Mouse (Mus musculus) adrenal gland, postnatal 0 days (tissue): ENCODE results near the gene Ifna15. TPM values are rescaled to one million over a fixed set of nuclear protein-coding genes. Genes with fewer than 3 reads are reported as not detected.

Source experiments
- polyA plus RNA-seq: library from polyadenylated mRNA; unstranded; fragments of >200 nt; fragmentation: Nextera tagmentation; extraction: Ambion mirVana; gene quantifications from 2 replicates; pipeline ENCODE4 v1.2.1, GENCODE M21; 2015

The Ifna15 gene
- polyA plus RNA-seq, result not detected in 2 replicates

DNA sequence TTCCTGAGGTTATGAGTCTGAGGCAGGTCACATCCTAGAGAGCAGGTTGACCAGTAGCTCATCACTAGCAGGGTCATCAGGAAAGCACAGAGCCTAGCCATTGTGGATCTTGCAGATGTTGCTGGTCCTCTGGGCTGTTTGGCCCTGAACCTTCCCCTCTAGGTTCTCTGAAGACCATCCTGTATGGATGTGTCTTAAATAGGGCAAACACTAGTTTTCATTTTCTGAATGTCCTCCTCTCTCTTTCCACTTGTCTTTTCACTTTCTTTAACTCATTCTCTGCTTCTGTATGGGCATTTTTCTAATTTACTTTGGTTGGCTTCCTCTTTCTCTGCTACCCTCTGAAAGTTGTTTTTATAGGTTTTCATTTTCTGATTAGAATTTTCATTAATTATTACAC is at the start of gene Ifna15:
Gene Ifna15, minus strand, starts transcription at position 101 of the 400 bp plus-strand sequence.

DNA sequence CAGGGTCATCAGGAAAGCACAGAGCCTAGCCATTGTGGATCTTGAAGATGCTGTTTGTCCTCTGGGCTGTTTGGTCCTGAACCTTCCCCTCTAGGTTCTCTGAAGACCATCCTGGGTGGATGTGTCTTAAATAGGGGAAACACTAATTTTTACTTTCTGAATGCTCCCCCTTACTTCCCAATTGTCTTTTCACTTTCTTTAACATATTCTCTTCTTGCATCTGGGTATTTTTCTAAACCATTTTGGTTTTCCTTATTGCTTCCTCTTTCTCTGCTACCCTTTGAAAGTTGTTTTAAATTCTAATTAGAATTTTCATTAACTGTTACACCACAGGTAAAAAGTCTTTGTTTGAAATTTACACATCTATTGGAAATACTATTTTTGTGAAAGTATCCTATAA is 45.2 kb upstream of the Ifna15 start, which contains the start of gene Ifna12:
Gene Ifna12, minus strand, starts transcription at position 101 of the 400 bp plus-strand sequence.

DNA sequence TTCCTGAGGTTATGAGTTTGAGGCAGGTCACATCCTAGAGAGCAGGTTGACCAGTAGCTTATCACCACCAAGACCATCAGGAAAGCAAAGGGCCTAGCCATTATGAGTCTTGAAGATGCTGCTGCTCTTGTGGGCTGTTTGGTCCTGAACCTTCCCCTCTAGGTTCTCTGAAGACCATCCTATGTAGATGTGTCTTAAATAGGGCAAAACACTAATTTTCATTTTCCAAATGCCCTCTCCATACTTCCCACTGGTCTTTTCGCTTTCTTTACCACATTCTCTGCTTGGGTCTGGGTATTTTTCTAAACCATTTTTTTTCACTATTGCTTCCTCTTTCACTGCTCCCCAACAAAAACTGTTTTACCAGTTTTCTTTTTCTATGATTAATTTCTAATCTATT is 34.2 kb upstream of the Ifna15 start, which contains the start of gene Ifna9:
Gene Ifna9, minus strand, starts transcription at position 101 of the 400 bp plus-strand sequence.

DNA sequence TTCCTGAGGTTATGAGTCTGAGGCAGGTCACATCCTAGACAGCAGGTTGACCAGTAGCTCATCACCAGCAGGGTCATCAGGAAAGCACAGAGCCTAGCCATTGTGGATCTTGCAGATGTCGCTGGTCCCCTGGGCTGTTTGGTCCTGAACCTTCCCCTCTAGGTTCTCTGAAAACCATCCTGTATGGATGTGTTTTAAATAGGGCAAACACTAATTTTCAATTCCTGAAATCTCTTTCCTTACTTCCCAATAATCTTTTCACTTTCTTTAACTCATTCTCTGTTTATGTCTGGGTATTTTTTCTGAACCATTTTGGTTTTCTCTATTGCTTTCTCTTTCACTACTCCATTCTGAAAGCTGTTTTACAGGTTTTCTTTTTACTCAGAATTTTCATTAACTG is 13.7 kb upstream of the Ifna15 start, which contains the start of gene Ifna14:
Gene Ifna14, minus strand, starts transcription at position 101 of the 400 bp plus-strand sequence.

DNA sequence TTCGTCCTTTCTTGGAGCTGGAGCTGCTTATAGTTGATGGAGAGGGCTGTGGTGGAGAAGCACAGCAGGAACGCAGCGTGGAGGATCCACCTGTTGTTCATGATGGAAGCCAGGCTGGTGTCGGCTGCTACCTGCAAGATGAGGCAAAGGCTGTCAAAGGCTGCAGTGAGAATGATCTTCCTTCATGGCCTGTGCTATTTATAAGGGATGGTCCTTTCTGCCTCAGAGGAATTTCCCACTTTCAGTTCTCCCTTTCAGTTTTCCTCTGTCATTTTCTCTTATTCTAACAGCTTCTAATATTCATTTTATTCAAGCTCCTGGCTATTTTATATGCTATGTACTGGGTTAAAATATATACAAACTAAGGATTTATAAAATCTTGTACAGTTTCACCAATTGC is 35.4 kb downstream of the Ifna15 start, which contains the start of gene Ifnb1:
Gene Ifnb1, minus strand, starts transcription at position 101 of the 400 bp plus-strand sequence.

Other genes with a start within 250 kb of the Ifna15 start
- 8.6 and 9.4 TPM in 2 replicates for gene Hacd4, start 119.3 kb downstream of the Ifna15 start, polyA plus RNA-seq
- gene Ifnb1, start 35.5 kb downstream of the Ifna15 start, polyA plus RNA-seq, result not detected in 2 replicates
- not detected in 2 replicates for gene Ifna14, start 13.6 kb upstream of the Ifna15 start, polyA plus RNA-seq
- gene Ifna9, start 34.1 kb upstream of the Ifna15 start, polyA plus RNA-seq, result not detected in 2 replicates
- gene Ifna12, start 45.1 kb upstream of the Ifna15 start, polyA plus RNA-seq, result not detected in 2 replicates
- not detected in 2 replicates for gene C87499, start 76.2 kb upstream of the Ifna15 start, polyA plus RNA-seq
- gene Ifna13, start 86.2 kb upstream of the Ifna15 start, polyA plus RNA-seq, result not detected in 2 replicates
- gene Ifna16, start 118.7 kb upstream of the Ifna15 start, polyA plus RNA-seq, result not detected in 2 replicates
- not detected in 2 replicates for gene Ifna2, start 125.7 kb upstream of the Ifna15 start, polyA plus RNA-seq
- not detected in 2 replicates for gene Ifnab, start 133.1 kb upstream of the Ifna15 start, polyA plus RNA-seq
- gene Gm26566, start 163.6 kb upstream of the Ifna15 start, polyA plus RNA-seq, result 0.43 and 0.80 TPM in 2 replicates
- 46.9 and 55.5 TPM in 2 replicates for gene Klhl9, start 164.2 kb upstream of the Ifna15 start, polyA plus RNA-seq
- gene Gm13271, start 196.6 kb upstream of the Ifna15 start, polyA plus RNA-seq, result not detected in 2 replicates
- 0.28 TPM in 1 of 2 replicates, not detected in the other for gene Gm13283, start 201.9 kb upstream of the Ifna15 start, polyA plus RNA-seq
- gene Gm13290, start 215.6 kb upstream of the Ifna15 start, polyA plus RNA-seq, result 0.35 TPM in 1 of 2 replicates, not detected in the other
- gene Gm13289, start 218.7 kb upstream of the Ifna15 start, polyA plus RNA-seq, result not detected in 2 replicates
- gene Gm13272, start 221.6 kb upstream of the Ifna15 start, polyA plus RNA-seq, result not detected in 2 replicates
- gene Ifnz, start 223.9 kb upstream of the Ifna15 start, polyA plus RNA-seq, result not detected in 2 replicates
- gene Gm13276, start 227.5 kb upstream of the Ifna15 start, polyA plus RNA-seq, result not detected in 2 replicates
- gene Gm13277, start 230.4 kb upstream of the Ifna15 start, polyA plus RNA-seq, result not detected in 2 replicates
- not detected in 2 replicates for gene Gm13278, start 233.3 kb upstream of the Ifna15 start, polyA plus RNA-seq
- gene Gm13275, start 236.2 kb upstream of the Ifna15 start, polyA plus RNA-seq, result not detected in 2 replicates
- gene Gm13279, start 239.2 kb upstream of the Ifna15 start, polyA plus RNA-seq, result not detected in 2 replicates
- gene Gm13285, start 241.4 kb upstream of the Ifna15 start, polyA plus RNA-seq, result 0.70 and 1.2 TPM in 2 replicates
- not detected in 2 replicates for gene Gm13287, start 245.0 kb upstream of the Ifna15 start, polyA plus RNA-seq
- gene Gm13288, start 247.3 kb upstream of the Ifna15 start, polyA plus RNA-seq, result not detected in 2 replicates